Mouse (Mus musculus) cerebellum, adult 11-12 months (tissue): Measurements from ENCODE around the gene Eepd1.

Source experiments
- DNase-seq: peaks from one replicate; pipeline ENCODE4 v3.0.0; 2022

Gene Eepd1

DNA sequence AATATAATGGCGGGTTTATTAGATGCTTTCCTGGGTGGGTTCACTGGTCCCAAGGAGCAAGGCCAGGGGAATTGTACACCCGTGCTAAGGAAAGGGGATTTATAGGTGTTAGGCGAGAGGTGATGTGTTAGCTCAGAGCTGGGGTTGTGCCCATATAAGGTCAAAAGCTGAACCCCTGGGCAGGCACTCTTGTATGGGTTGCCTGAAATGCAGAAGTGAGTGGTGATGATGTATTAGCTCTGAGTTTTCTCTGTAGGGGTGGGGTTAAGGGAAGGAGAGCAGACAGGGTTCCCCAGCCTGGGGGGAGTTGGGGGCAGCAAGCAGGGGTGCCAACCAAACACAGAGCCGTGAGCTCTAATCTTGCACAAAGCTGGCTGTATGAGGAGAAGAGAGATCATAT is 60.0 kb downstream of the Eepd1 start:
- DNase-seq, result no peak

DNA sequence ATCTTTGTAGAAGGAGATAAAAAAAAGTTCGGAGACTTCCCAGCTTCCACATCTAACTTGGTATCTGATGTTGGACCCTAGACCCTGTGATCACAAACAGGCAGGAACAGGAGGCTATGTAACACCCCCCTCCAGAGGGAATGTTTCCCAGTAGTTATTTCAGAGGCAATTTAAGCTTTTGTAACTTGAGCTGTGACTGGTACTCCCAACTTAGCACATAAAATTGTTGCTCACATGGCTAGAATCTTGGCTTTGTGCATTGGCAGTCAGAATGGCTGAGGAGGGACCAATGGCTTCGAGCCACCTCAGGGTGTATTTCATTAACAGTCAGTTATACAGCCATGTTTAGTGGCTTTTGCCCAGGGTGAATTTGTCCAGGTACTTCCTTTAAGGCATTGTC is 63.9 kb downstream of the Eepd1 start:
- DNase-seq, result no peak

DNA sequence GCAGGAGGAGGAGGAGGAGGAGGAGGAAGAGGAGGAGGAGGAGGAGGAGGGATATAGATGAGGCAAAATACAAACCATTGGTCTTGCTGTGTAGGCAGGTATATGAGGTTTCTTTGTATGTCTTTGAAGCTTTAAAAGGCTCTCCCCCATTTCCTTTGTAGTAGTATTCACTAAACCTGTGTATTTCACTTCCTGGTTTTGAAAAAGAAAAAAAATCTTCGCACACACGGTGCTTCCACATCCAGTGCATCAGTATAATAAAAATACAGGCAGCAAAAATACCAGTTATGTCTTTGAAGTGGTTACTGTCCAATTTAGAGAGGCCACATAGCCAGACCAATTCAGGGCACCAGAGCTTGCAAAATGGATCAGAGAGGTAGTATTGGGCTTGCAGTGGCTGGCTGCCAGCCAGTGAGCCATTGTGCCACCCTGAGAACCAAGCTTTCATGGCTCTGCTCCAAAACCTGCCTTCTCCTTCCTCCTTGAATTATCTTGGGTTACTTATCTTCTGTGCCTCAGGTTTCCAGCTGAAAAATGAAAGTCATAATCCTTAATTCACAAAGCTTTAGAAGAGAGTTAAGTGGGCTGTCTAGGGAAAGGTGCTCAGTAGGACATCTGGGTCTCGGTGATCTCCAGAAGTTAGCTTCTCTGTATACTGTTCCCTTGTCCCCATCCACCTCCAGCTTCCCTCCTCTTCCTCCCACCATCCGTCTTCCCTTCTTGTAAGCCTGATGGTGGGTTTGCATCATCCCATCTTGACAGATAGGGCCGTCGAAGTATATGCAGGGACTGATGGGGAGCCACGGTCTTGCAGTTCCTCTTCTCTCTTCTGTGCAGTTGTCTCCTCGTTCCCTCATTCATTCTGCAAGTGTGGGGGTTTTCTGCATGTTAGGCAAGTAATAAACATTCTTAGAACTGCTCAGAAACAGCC is 68.0 kb downstream of the Eepd1 start:
- DNase-seq, result no peak

DNA sequence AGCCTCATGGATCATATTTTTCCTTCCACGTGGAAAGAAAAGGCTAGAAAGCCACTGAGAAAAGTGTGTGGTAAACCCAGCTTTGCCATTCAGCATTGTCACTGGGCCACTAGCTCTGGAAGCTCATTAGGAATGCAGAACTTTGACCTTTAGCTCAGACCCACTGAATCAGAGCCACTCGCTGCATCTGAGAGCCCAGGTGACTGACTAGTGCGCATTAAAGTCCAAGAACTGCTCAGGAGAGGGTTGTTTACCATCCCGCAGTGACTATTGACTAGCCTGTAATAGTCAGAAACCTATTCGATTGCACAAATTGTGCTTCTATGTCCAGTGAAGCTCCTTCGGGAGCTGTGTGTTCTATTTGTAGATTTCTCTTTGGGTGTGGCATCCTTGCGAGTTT is 68.8 kb downstream of the Eepd1 start:
- no peak for DNase-seq

DNA sequence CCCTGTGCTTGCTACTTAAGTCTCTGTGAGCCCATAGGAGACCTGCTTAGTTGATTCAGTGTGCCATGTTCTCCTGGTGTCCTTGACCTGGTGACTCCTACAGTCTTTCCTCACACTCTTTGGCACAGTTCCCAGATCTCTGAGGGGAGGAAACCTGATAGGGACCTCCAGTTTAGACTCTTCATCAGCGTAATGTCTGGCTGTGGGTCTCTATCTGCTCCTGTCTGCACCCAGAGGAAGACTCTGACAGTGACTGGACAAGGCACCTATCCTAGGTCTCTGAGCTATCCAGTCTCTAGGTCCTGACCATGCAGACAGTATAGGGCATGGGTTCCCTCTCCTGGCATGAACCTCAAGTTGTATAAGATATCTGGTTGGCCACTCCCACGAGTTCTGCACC is 71.2 kb downstream of the Eepd1 start:
- DNase-seq, result no peak

DNA sequence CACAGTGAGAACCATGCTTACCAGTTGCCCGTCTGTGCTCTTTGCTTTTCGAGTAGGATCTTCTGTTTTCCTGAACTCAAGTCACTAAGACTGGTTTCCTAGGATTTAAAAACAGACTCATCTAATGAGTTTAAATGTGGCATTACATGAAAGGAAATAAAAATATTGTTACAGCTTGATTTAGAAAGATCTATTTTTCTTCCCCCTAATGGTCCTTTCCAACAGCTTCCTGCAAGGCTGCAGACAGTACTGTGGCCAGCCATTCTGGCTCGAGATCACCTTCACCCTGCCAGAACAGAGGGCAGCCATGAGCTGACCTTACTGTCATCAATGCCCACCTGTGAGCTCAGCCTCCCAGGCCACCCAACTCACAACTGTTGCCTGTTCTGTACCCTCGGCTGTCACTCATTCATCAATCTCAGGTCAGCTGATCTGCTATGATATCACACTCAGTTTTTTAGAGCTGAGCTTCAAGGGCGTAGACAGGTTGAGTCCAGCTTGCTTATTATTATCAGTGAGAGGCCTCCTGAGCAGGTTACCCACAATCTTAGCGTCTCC is 73.0 kb downstream of the Eepd1 start:
- DNase-seq, result no peak

DNA sequence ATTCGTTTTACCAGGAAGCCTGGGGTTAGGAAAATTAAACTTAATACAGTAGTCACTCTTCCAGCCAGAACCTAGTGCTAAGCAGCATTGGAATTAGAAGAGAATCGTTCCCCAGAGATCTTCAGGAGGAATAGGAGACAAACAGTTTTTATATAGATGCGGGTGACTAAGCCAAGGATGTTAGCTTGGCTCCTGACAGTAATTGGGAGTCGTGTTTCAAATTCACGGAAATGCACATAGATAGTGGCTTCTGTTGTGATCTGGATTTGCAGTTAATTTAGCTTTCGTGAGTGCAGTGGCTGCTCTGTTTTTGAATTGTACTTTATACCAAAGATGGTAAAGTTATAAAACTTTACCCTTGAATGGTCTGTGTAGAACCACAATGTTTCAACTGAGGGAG is 73.9 kb downstream of the Eepd1 start:
- DNase-seq, result no peak

DNA sequence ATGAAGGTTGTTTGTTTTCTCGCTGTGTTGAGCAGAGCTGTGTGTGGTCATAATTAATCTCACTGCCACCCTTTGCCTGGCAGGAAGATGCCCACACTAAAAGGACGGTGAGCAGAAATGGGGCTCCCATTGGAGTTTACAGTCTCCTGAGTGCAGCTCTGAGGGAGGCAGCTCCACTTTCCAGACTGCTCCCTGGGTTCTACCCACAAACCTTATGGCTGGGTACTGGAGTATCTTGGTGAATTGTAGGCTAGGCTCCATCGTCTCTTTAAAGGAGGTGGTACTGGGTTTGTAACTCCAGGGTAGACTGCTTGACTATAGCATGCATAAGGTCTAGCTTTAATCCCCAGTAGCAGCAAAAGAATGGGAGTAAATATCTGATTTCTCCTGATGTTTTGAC is 74.7 kb downstream of the Eepd1 start:
- DNase-seq, result no peak

DNA sequence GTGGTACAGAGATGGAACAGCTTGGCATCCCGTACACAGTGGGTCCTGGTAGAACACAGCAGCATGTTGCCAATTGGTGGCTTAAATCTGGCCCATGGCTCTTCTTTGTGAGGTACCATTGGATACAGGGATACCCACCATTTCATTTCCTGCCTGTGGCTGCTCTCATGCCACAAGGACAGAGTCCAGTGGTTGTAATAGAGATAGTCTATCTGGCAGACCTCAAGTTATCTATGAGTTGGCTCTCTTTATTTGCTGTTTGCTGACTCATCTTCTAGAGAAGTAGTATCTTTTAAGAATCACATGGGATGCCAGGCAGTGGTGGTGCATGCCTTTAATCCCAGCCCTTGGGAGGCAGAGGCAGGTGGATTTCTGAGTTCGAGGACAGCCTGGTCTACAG is 76.0 kb downstream of the Eepd1 start:
- DNase-seq, result no peak

DNA sequence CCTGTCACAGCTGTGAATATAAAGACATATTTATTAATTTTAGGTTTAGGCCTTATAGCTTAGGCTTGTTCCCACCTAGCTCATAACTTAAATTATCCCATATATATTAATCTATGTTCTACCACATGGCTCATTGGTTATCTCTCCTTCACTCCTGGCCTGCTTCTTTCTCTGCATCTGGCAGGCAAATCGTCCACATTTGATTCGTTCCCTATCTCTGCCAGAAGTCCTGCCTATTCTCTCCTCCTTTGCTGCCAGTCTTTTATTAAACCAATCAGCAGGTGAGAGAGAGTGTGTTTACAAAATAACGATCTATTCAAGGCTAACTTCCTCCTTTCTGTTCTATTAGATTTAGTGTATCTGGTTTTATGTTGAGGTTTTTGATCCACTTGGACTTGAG is 77.5 kb downstream of the Eepd1 start:
- DNase-seq, result no peak

DNA sequence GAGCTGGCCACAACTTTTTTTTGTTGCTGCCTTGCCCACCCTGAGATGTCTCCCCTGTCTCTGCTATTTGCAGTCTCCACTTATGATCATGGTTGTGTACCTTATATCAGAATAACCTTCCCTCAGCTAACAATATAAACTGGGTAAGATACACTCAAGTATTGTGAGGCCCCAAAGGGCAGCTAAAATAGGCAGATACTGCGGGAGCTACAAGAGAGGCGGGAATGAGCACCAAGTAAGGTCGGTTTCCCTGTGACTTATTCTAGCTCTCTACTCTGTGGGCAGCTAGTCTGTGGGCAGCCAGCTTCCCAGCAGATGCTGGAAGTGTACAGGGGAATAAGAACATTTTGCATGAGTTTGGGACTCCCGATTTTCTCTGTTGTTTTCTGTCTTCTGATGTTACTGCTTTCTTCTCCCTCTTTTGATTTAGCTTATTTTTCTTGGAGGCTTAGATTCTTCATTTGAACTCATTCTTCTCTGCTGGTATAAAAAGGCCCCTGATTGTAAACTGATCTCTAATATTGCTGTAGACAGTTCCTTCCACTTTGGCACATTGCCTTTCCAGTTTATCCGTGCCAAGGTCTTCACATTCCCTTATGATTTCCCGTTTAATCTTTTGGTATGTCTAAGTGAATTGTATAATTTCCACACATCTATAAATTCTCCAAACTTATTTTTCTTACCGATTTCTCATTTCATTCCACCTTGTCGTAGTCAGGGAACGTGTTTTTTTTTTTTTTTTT is 78.8 kb downstream of the Eepd1 start:
- no peak for DNase-seq

DNA sequence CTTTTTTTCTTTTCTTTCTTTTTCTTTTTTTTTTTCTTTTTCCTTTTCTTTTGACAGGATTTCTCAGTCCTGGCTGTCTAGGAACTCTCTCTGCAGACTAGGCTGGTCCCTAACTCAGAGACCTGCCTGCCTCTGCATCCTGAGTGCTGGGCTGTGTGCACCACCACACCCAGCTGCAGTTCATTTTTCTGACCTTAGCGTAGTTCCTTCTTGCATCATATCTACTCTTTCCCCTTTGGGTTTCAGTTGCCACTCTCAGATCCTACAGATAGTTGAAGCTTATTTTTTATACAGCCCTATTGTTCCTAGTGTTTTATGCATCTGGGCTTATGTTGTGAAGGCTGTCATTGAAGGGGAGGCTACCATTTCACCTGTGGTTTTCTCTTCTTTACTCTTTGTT is 79.8 kb downstream of the Eepd1 start:
- DNase-seq, result no peak

DNA sequence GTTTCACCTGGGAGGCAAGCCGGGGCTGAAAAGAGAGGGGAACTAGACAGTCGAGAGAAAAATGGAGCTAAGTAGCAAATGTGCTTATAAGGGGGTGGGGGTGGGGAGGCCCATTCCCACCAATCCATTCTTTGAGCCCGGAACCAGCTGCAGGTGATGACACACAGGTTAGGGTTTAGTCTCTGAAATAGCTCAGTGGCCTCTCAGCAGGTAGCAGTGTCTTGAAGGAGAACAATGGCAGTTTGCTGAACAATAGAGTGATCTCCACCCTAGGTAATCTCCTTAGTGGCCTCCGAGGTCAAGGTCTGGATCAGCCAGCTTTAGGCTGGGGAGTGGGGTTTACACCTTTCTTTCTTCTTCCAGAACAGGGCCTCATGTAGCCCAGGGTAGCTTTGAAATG is 82.5 kb downstream of the Eepd1 start:
- no peak for DNase-seq

DNA sequence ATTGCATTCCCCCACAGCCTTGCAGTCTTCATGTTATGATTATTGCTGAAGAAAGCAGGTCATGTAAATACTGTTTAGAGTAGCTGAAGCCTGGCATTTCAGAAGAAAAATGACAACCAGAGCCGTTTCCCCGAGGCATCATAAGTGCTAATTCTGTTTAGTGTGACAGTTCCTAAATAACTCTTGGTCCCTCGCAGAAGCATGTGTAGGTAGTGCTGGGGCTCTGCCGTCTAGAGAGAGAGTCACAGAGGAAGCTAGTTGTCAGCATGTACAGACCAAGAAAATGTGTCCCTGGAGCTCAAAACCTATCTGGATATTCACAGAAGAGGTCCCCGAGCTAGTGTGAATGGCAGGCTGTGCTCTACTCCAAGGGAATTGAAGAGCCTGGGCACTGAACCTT is 85.7 kb downstream of the Eepd1 start:
- DNase-seq, result no peak

DNA sequence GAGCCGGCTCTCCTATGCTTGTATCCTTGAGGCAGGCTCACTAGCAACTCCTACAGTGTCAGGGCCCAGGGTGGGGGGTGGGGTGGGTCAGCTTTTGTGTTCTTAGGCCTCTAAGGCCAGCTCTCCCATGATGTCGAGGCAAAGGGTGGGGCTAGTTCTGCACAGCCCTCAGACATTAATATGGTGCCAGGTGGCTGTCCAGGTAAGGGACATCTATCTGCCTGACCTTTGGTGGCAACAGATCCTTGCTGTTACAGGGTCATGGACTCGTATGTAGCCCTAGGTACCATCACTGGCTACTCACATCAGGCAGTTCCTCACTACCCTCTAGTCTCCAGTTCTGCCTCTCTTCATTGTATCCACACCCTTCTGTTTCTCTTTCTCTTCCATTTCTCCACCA is 87.4 kb downstream of the Eepd1 start:
- DNase-seq, result no peak

DNA sequence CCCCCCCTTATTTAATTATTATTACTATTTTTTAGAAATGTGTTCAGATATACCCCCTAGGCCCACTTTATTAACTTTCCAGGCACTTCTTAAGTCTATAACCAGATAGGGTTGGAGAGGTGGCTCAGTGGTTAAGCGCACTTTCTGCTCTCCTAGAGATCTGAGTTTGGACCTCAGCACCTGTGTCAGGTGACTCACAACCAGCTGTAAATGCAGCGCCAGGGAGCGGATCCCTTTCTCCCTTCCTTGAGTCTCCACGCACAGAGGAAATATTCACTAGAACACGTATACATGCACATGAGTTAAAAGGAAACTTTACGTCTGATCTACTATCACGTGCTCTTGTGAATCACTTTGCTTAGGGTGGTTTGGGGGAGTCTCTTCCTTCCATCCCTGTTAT is 88.7 kb downstream of the Eepd1 start:
- no peak for DNase-seq

DNA sequence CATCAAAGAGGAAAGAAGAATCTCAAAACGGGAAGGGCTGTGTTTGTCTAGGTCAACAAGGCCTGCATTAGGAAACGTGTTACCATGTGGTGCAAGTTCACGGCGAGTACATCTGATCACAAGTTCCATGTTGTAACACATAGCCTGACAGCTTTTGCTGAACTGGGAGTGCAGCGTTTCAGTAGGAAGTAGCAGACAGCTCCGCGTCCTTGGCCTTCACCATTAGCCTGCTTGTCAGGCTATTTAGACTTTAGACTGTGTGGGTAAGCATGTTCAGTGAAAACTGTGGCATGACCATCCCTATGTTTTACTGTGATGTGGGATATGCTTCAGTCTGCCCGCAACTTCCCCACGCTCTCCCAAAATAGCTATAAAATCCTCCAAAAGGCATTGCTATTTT is 89.1 kb downstream of the Eepd1 start:
- no peak for DNase-seq

DNA sequence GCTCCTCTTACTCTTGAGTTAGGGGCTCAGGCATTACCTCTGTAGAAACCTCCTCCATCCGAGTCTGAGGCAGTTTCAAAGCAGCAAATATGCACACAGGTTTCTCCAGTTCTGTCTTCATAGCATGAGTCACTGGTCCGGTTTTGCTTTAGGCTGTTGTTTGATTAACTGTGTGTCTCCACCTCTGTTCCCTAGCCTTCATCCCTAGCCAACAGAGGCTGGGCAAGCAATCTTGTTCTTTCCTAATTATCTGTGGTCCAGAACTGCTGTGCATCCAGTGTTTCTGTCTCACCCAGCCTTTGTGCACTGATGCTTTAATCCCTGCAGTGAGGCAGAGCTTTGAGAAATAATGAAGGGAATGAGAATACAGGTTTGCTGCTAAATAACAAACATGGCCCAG is 90.0 kb downstream of the Eepd1 start:
- no peak for DNase-seq

DNA sequence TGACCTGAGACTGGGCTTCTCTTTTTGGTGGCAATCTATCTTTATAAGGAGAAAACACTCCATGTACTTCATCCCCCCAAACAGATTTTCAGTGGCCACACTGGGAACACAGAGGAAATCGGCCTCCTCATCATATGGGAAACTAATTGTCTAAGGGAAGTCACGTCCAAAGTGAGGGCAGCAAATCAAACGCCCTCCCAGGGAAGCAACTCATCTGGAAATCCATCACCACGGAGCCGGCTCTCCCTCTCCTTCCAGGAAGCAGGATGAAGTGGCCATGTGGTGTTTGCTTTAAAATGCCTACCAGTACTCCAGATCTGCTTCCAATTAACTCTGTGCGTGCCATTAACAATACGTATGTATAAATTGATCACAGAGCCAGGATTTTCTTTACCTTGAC is 92.4 kb downstream of the Eepd1 start:
- no peak for DNase-seq

DNA sequence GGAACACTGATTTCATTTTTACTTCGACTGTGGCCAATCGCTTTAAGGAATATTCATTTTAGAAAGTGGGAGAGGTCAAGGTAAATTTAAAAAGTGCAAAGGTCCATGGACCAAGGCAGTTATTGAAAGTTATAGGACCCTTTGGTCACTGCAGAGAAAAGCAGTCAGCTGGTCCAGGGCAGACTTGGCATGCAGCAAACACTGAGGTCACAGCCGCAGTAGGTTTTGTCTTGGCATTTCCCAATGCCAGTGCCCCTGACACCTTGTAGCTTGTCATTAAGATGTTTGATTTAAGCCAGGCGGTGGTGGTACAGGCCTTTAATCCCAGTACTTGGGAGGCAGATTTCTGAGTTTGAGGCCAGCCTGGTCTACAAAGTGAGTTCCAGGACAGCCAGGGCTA is 92.8 kb downstream of the Eepd1 start:
- DNase-seq, result no peak

DNA sequence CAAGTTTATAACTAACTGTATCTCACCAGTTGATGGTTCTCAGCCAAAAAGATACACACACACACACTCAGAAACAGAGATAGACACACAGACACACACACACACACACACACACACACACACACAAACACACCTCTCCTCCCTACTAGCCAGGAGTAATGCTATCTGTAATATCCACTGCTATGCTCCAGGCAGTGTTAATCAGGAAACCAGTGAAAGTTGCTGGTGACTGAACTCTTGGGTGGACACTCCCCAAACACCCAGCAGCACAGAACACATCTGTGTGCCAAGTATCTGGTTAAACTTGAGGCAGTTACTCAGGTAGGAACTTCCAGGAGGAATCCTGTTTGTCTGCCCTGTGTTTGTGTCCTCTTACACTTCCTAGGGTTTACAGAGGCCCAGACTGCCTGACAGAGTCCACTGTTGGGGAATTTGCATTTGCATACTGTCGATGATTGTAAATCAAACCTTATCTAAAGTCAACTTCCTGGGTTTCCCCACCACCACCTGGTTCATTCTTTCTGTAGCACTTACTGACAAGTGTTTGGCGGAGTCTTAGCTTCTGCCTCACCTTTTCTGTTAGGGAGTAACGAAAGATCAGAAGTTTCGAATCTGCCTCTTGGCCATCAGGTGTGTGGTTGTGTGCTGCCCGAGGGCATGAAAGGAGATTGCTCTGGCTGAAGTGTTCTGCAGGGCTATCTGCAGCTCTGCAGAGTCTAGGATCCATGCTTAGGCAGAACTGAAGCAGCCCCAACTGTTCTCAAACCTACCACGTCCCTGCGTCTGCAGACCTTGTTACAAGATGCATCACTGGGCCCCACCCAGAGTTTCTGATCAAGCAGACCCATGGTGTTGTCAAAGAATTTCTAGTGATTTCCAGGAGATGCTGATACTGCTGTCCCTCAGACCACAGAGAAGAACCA is 97.6 kb downstream of the Eepd1 start:
- DNase-seq, result no peak

DNA sequence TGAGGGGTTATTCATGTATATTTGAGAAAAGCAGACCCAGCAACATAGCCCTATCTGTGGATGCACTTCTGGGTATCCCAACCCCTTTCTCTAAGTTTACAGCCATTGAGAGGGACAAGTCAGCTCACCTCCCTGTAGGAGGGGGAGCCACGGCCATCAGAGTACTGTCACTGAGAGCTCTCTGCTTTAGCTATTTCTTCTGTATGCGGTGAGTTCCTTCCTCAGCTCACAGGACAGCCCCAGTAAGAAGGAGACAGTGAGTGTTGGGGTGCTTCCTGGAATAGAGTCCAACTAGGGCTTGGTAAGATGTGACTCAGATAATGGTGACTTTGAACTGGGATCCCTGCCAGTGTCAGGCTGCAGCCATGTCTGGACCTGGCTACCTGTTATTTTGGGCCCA is 102.3 kb downstream of the Eepd1 start:
- DNase-seq, result no peak

DNA sequence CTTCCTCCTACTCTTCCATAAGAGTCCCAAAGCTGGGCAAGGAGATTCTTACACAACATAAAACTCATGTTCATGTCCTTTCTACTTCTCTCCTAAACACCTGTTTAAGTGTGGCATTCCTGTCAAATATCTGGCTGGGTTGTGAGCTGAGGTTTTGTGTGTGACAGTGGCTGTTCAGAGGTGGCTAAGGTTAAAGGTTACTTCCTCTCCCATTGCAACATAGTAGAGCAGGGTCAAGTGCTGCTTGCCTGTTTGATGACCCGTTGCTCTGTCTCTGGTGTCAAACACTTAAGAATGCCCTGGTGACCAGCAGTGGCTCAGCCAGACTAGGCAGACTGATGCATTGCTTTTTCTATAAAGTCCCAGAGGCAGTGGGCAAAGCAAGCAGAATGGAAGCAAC is 104.3 kb downstream of the Eepd1 start:
- no peak for DNase-seq
